Mouse (Mus musculus): ENCODE data around the gene Il22ra2.
"Not testable (repeated sequence)": the region's sequence is repeated elsewhere in the genome, so short reads cannot be mapped to it uniquely, and the experiment has no call there.

Il22ra2 gene

GRCm38 (mm10) chr10:19600093-19600420 lies 21.7 kb upstream of the Il22ra2 start:
- DNase-seq (ENCODE audit: extremely low read depth, insufficient read length, low spot score): no peak

- not testable (repeated sequence) for DNase-seq (ENCODE audit: extremely low read depth, insufficient read length, low spot score)
Measured at GRCm38 (mm10) chr10:19601502-19601901, 20.3 kb upstream of the Il22ra2 start.

- DNase-seq (ENCODE audit: extremely low read depth, insufficient read length, low spot score): no peak
Measured at GRCm38 (mm10) chr10:19603231-19603630, 18.6 kb upstream of the Il22ra2 start.

- DNase-seq (ENCODE audit: extremely low read depth, insufficient read length, low spot score): no peak
Measured at GRCm38 (mm10) chr10:19609125-19609524, 12.7 kb upstream of the Il22ra2 start.

- DNase-seq (ENCODE audit: extremely low read depth, insufficient read length, low spot score): no peak
Measured at GRCm38 (mm10) chr10:19611616-19612015, 10.2 kb upstream of the Il22ra2 start.

GRCm38 (mm10) chr10:19613111-19613753 lies 8.6 kb upstream of the Il22ra2 start:
- no peak for DNase-seq (ENCODE audit: extremely low read depth, insufficient read length, low spot score)

GRCm38 (mm10) chr10:19619736-19620135 lies 2.1 kb upstream of the Il22ra2 start:
- no peak for DNase-seq (ENCODE audit: extremely low read depth, insufficient read length, low spot score)

- DNase-seq (ENCODE audit: extremely low read depth, insufficient read length, low spot score): no peak
Measured at GRCm38 (mm10) chr10:19624617-19625016, 2.8 kb downstream of the Il22ra2 start.

GRCm38 (mm10) chr10:19627342-19627741 lies 5.5 kb downstream of the Il22ra2 start:
- DNase-seq (ENCODE audit: extremely low read depth, insufficient read length, low spot score): no peak

GRCm38 (mm10) chr10:19627748-19628147 lies 6.0 kb downstream of the Il22ra2 start:
- DNase-seq (ENCODE audit: extremely low read depth, insufficient read length, low spot score): no peak

- no peak for DNase-seq (ENCODE audit: extremely low read depth, insufficient read length, low spot score)
Measured at GRCm38 (mm10) chr10:19631616-19632195, 9.9 kb downstream of the Il22ra2 start.

GRCm38 (mm10) chr10:19638851-19639250 lies 17.1 kb downstream of the Il22ra2 start:
- DNase-seq (ENCODE audit: extremely low read depth, insufficient read length, low spot score): no peak

GRCm38 (mm10) chr10:19639630-19640029 lies 17.8 kb downstream of the Il22ra2 start:
- no peak for DNase-seq (ENCODE audit: extremely low read depth, insufficient read length, low spot score)

- DNase-seq (ENCODE audit: extremely low read depth, insufficient read length, low spot score): no peak
Measured at GRCm38 (mm10) chr10:19645119-19645518, 23.3 kb downstream of the Il22ra2 start.

- no peak for DNase-seq (ENCODE audit: extremely low read depth, insufficient read length, low spot score)
Measured at GRCm38 (mm10) chr10:19657426-19657825, 35.6 kb downstream of the Il22ra2 start.

GRCm38 (mm10) chr10:19659953-19660352 lies 38.2 kb downstream of the Il22ra2 start:
- DNase-seq (ENCODE audit: extremely low read depth, insufficient read length, low spot score): no peak

GRCm38 (mm10) chr10:19668973-19669372 lies 47.2 kb downstream of the Il22ra2 start:
- no peak for DNase-seq (ENCODE audit: extremely low read depth, insufficient read length, low spot score)

GRCm38 (mm10) chr10:19672015-19672414 lies 50.2 kb downstream of the Il22ra2 start:
- no peak for DNase-seq (ENCODE audit: extremely low read depth, insufficient read length, low spot score)

GRCm38 (mm10) chr10:19673146-19673545 lies 51.3 kb downstream of the Il22ra2 start:
- no peak for DNase-seq (ENCODE audit: extremely low read depth, insufficient read length, low spot score)

Data from 3134 (cell line).